Mouse (Mus musculus): ENCODE results near the gene Scai. TPM values are rescaled to one million over a fixed set of nuclear protein-coding genes. Genes with fewer than 3 reads are reported as not detected.
"Not testable (repeated sequence)": the region's sequence is repeated elsewhere in the genome, so short reads cannot be mapped to it uniquely, and the experiment has no call there.

Scai gene
- polyA plus RNA-seq (2015; fragmentation: Nextera tagmentation; extraction: Ambion mirVana) = 5.7 and 6.6 TPM in 2 replicates

DNA sequence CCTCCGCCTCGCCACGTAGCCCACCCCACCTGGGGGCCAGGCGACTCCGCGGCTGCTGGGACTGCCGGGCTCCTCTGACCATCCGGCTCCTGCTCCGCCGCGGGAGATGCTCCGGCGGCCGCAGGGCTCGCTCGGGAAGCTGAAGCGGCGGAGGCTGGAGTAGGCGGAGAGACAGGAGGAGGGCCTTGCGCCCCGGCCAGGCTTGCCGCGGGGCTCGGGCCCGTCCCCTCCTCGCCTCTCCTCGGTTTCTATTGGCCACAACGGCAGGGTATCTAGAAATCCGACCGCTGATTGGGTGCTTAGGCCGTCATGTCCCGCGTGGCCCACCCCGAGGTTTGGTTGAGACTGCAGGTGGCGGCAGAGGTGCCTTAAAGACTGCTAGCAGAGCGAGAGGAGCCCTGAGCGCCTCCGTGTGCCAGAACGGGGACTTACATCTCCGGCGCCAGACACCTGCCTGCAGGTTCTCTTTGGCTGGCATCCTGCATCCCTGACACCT is at the start of gene Scai:
Scai (minus strand) TSS at position 174 of the 496 bp plus-strand sequence.
- Histone ChIP-seq H3K36me3 (peaks cover 15% of the 10 kb centered on the region), H3K9ac (peak within 1 kb of the TSS; percentile 90), H3K27me3 (replicated peaks) (no peaks in the 10 kb centered on the region), H3K9me3 (no peaks in the 10 kb centered on the region), H3K4me3 (peak within 1 kb of the TSS; percentile 85), H3K27ac (replicated peaks) (peak within 1 kb of the TSS; percentile 94), H3K4me2 (peak within 1 kb of the TSS; percentile 85), H3K4me1 (peaks cover 16% of the 10 kb centered on the region)
- peak; percentile 100 for ATAC-seq (ENCODE audit: extremely low read depth, insufficient number of reproducible peaks, low FRiP score, low TSS enrichment)
- under 1% methylated on average over 41 of the region's 41 CpGs for WGBS

- 27% methylated on average over 3 of the region's 3 CpGs for WGBS
- peak overlapping the region; percentile 70 for H3K4me2 ChIP-seq
Observed at GRCm38 (mm10) chr2:39226731-39227130, 36.2 kb upstream of the Scai start.

GRCm38 (mm10) chr2:39226019-39226640 is 35.6 kb upstream of the Scai start, which contains the start of gene Ppp6c:
Gene Ppp6c (minus strand): TSS chr2:39226451.
- Histone ChIP-seq H3K9me3 (no peaks in the 10 kb centered on the region), H3K27ac (replicated peaks) (peak within 1 kb of the TSS; percentile 97), H3K27me3 (replicated peaks) (no peaks in the 10 kb centered on the region), H3K4me1 (peaks cover 26% of the 10 kb centered on the region), H3K4me2 (peak within 1 kb of the TSS; percentile 86), H3K4me3 (peak within 1 kb of the TSS; percentile 92), H3K36me3 (no peaks in the 10 kb centered on the region), H3K9ac (peak within 1 kb of the TSS; percentile 94)
- peak; percentile 97 for ATAC-seq (ENCODE audit: extremely low read depth, insufficient number of reproducible peaks, low FRiP score, low TSS enrichment)
- under 1% methylated on average over 48 of the region's 56 CpGs for WGBS

More at GRCm38 (mm10) chr2:39226731-39227130, 36.2 kb upstream of the Scai start:
- H3K4me1 ChIP-seq = peaks cover 26% of the 10 kb centered on the region
- H3K27ac ChIP-seq (replicated peaks) = peak overlapping the region; percentile 97
- no peak for ATAC-seq (ENCODE audit: extremely low read depth, insufficient number of reproducible peaks, low FRiP score, low TSS enrichment)
- H3K9ac ChIP-seq = peak overlapping the region; percentile 74
- H3K27me3 ChIP-seq (replicated peaks) = no peaks in the 10 kb centered on the region
- no peaks in the 10 kb centered on the region for H3K9me3 ChIP-seq
- H3K4me3 ChIP-seq = peak overlapping the region; percentile 92
- H3K36me3 ChIP-seq = no peaks in the 10 kb centered on the region

DNA sequence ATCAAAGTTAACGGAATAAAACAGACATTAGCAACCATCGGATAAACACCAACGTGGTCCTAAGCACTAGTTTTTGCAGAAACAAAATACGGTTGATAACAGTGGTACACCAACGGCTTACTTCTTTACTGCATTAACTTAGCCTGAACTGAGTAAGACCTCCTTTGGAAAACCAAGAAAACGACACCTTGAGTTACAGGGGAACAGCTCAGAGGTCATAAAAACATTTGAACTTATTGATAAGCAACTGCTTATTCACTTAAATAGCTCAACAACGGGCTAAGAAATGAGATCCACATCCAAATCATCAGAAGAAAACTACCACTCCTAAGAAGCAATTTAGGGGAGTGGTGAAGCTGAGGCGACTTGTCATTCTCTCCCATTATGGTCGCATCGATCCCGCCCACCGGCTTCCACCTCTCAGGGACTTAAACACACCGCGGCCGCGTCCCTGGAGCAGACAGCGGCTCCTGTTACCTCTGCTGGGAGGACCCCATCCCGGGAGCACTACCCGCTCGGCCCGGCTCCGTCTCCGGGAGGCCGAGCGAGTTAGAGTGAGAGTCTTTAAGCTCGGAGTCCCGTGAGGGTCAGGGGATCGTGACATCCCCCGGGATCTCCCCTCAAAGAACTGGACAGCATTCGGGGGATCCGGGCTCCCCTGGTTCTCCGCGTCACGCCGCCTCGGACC is 34.9 kb upstream of the Scai start:
- peak overlapping the region; percentile 94 for H3K9ac ChIP-seq
- H3K4me3 ChIP-seq = peak overlapping the region; percentile 92
- peak overlapping the region; percentile 97 for H3K27ac ChIP-seq (replicated peaks)
- peaks cover 26% of the 10 kb centered on the region for H3K4me1 ChIP-seq
- peak; percentile 38; the same call in 1 of the 2 replicates for ATAC-seq (ENCODE audit: extremely low read depth, insufficient number of reproducible peaks, low FRiP score, low TSS enrichment)
- 3% methylated on average over 34 of the region's 36 CpGs for WGBS
- H3K27me3 ChIP-seq (replicated peaks); H3K36me3 ChIP-seq; H3K9me3 ChIP-seq: not testable (repeated sequence)
- peak overlapping the region; percentile 86 for H3K4me2 ChIP-seq

DNA sequence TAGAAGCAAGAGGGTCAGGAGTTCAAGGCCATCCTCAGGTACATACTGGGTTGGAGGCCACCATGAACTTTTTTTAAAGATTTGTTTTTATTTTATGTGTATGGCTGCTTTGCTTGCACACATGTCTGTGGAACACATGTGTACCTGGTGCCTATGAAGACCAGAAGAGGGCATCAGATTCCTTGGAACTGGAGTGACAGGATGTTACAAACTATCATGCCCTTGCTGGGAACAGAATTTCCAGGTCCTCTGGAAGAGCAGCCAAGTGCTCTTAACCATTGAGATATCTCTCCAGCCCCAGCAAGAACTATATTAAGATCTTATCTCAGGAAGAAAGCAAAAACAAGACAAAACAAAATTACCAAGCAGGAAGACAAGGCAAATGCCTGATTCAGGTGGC is 34.1 kb upstream of the Scai start:
- Histone ChIP-seq H3K27ac (replicated peaks) (no peak overlapping the region), H3K36me3 (no peaks in the 10 kb centered on the region), H3K4me3 (peak overlapping the region; percentile 92), H3K4me1 (peaks cover 26% of the 10 kb centered on the region), H3K4me2 (peak overlapping the region; percentile 86), H3K27me3 (replicated peaks) (no peaks in the 10 kb centered on the region), H3K9me3 (no peaks in the 10 kb centered on the region), H3K9ac (peak overlapping the region; percentile 94)
- ATAC-seq (ENCODE audit: extremely low read depth, insufficient number of reproducible peaks, low FRiP score, low TSS enrichment) = no peak

DNA sequence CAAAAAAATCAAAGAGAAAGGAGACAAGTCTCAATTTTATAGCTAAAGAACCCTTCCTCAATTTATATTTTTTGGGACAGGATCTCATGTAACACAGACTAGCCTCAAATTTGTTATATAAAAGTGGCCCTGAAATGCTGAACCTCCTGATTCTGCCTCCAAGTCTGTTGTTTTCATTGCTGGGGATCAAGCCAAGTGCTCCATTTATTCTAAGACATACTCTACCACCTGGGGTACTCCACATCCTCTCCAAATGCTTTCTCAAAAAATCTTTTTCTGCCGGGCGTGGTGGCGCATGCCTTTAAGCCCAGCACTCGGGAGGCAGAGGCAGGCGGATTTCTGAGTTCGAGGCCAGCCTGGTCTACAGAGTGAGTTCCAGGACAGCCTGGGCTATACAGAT is 29.5 kb upstream of the Scai start:
- Histone ChIP-seq H3K9me3 (no peaks in the 10 kb centered on the region), H3K4me1 (peaks cover 23% of the 10 kb centered on the region), H3K4me2 (no peak overlapping the region), H3K4me3 (no peak overlapping the region), H3K9ac (no peak overlapping the region), H3K36me3 (no peaks in the 10 kb centered on the region), H3K27ac (replicated peaks) (no peak overlapping the region), H3K27me3 (replicated peaks) (no peaks in the 10 kb centered on the region)
- no peak for ATAC-seq (ENCODE audit: extremely low read depth, insufficient number of reproducible peaks, low FRiP score, low TSS enrichment)
- WGBS = 94% methylated on average over 6 of the region's 6 CpGs

DNA sequence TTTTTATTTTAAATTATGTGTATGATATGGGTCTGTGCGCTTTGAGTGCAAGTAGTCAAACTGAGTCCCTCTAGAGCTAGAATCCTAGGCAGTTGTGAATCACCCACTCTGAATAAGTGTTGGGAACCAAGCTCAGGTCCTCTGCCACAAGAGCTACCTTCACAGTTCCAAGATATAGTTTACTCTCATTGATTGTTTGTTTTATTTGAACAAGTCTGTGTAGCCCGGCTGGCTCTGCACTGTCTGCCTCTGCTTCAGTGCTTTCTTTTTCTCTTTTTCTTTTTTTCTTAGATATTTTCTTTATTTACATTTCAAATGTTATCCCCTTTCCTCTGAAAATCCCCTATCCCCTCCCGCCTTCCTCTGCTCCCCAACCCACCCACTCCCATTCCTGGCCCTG is 28.5 kb upstream of the Scai start:
- Histone ChIP-seq H3K4me2 (no peak overlapping the region), H3K4me3 (no peak overlapping the region), H3K9ac (no peak overlapping the region), H3K4me1 (peaks cover 17% of the 10 kb centered on the region), H3K36me3 (no peaks in the 10 kb centered on the region), H3K9me3 (no peaks in the 10 kb centered on the region), H3K27ac (replicated peaks) (no peak overlapping the region), H3K27me3 (replicated peaks) (no peaks in the 10 kb centered on the region)
- no peak for ATAC-seq (ENCODE audit: extremely low read depth, insufficient number of reproducible peaks, low FRiP score, low TSS enrichment)
- WGBS = 92% methylated on average over 3 of the region's 3 CpGs

DNA sequence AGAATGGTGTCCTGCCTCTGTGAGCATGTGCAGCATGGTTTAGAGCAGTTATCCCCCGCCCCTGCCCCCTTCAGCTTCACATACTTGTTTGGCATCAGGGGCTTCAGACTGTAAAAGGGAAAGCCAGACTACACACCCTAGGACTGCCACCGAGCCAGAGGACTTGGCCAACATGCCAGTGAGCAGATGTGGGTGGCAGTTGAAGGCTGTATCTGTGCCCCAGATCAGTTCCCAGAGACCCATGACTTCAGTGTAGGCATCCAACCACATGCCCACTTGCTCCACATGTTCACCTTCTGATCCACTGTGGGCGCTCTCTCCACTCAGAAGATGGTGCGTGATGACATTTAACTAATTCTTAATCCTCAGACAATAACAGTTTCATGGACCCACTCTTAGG is 26.6 kb upstream of the Scai start:
- Histone ChIP-seq H3K4me3 (no peak overlapping the region), H3K9ac (no peak overlapping the region), H3K36me3 (no peaks in the 10 kb centered on the region), H3K4me1 (peaks cover 14% of the 10 kb centered on the region), H3K27ac (replicated peaks) (no peak overlapping the region), H3K27me3 (replicated peaks) (no peaks in the 10 kb centered on the region), H3K4me2 (no peak overlapping the region), H3K9me3 (no peaks in the 10 kb centered on the region)
- 92% methylated on average over 4 of the region's 4 CpGs for WGBS
- ATAC-seq (ENCODE audit: extremely low read depth, insufficient number of reproducible peaks, low FRiP score, low TSS enrichment) = no peak

DNA sequence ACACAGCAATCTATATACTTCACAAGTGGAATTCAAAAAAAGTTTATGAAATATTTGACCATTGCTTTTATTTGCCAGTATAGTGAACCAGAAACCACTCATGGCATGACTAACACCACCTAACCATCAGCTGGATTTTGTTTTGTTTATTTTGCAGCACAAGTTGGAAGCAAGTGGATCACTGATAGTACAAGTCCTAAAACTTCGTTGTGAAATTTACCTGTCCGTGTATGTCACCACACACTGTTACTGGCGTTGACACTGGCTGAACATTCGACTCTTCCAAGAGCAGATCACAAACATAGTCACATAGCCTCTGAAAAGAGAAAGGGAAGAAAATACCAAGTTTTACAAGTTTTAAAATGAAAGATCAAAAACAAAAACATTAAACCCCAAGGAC is 20.2 kb upstream of the Scai start:
- 87% methylated on average over 4 of the region's 4 CpGs for WGBS
- no peak overlapping the region for H3K4me2 ChIP-seq

DNA sequence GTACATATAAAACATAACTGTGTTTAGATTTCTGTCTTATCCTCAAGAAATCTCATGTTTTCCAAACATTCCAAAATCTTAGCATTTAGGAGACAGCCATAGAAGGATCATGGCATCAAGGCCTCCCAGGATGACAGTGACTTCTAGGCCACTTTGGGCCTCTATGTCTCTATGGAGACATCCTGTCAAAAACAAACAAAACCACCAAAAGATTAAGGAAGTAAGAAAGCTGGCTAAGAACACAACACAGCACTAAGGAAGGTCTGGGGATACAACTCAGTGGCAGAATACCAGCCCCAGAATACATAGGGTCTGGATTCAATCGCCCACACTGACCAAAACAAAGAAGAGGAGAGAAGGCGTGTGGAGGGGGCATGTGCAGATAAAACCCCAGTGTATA is 12.8 kb upstream of the Scai start:
- no peak for ATAC-seq (ENCODE audit: extremely low read depth, insufficient number of reproducible peaks, low FRiP score, low TSS enrichment)
- peaks cover 52% of the 10 kb centered on the region for H3K36me3 ChIP-seq
- no peak overlapping the region for H3K4me3 ChIP-seq
- no peak overlapping the region for H3K4me2 ChIP-seq
- H3K4me1 ChIP-seq = 0 out of 2 replicates have a peak, but pooled peaks cover 6% of the 10 kb centered on the region
- H3K27ac ChIP-seq (replicated peaks) = no peak overlapping the region
- 83% methylated on average over 2 of the region's 2 CpGs for WGBS
- no peaks in the 10 kb centered on the region for H3K9me3 ChIP-seq
- H3K27me3 ChIP-seq (replicated peaks) = no peaks in the 10 kb centered on the region
- H3K9ac ChIP-seq = no peak overlapping the region

More for the DNA sequence above, 20.2 kb upstream of the Scai start:
- H3K36me3 ChIP-seq = peaks cover 18% of the 10 kb centered on the region
- no peak overlapping the region for H3K4me3 ChIP-seq
- peaks cover 14% of the 10 kb centered on the region for H3K4me1 ChIP-seq
- no peaks in the 10 kb centered on the region for H3K9me3 ChIP-seq
- no peak overlapping the region for H3K9ac ChIP-seq
- no peaks in the 10 kb centered on the region for H3K27me3 ChIP-seq (replicated peaks)
- no peak overlapping the region for H3K27ac ChIP-seq (replicated peaks)
- no peak for ATAC-seq (ENCODE audit: extremely low read depth, insufficient number of reproducible peaks, low FRiP score, low TSS enrichment)

DNA sequence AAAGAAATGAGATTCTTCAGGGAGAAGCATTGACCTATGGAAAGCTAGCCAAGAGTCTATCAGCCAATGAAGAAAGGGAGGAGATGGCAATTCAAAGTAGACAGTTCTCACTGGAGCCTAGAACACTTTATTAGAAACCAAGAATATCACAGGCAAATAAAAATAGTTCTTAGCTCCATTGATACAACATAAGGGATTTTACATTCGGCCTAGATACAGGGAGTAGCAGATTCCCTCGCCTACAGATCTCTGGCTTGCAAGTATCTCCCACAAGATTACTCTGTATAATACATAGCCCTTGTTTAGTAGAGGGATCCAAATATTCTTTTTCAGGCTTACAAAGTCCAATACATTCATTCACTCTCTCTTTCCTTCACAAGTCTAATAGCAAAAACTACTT is 4.3 kb upstream of the Scai start:
- Histone ChIP-seq H3K27ac (replicated peaks) (no peak overlapping the region), H3K36me3 (peaks cover 33% of the 10 kb centered on the region), H3K27me3 (replicated peaks) (no peaks in the 10 kb centered on the region), H3K9ac (no peak overlapping the region), H3K4me3 (no peak overlapping the region), H3K4me2 (no peak overlapping the region), H3K4me1 (peaks cover 3% of the 10 kb centered on the region), H3K9me3 (no peaks in the 10 kb centered on the region)
- ATAC-seq (ENCODE audit: extremely low read depth, insufficient number of reproducible peaks, low FRiP score, low TSS enrichment) = no peak
- WGBS = 91% methylated on average over 2 of the region's 2 CpGs
